ENCODE assay signal across 25 mouse cellular contexts in genomic region chr15:59207976-59208375, GRCm38 (mm10).
DNase-seq lines count a peak whose midpoint lies in the region; ATAC-seq and TF ChIP-seq lines count a peak whose summit lies in the region.
"Had no signal": no experiment of that assay in that cellular context is flagged by ENCODE, and none has a peak within 500 bp of the region (broad histone marks: within the 10 kb centered on the region; RNA-seq: fewer than 3 reads in every experiment).

No protein-coding gene starts in this region.

- WGBS in liver, postnatal 0 days (ENCODE audit: insufficient replicate concordance), result 51% methylated on average over 4 of the region's 4 CpGs
- 51% methylated on average over 4 of the region's 4 CpGs for WGBS in liver, embryonic 11.5 days
- WGBS in liver, embryonic 13.5 days (ENCODE audit: insufficient replicate concordance), result 31% methylated on average over 4 of the region's 4 CpGs

- TF ChIP-seq CTCF in liver, postnatal 0 days (IDR thresholded peaks at IDR 0.05; ENCODE audit: low read depth), result no peak

- H3K36me3 ChIP-seq in liver, postnatal 0 days (replicated peaks; ENCODE audit: insufficient read depth, low read length), result no peaks in the 10 kb centered on the region
- no peaks in the 10 kb centered on the region for H3K36me3 ChIP-seq in liver, embryonic 11.5 days (ENCODE audit: control insufficient read depth, insufficient read depth, low read length)
- no peaks in the 10 kb centered on the region for H3K36me3 ChIP-seq in liver, embryonic 13.5 days
- H3K36me3 ChIP-seq: embryonic facial prominence, embryonic 13.5 days; embryonic facial prominence, embryonic 15.5 days; forebrain, embryonic 10.5 days; forebrain, embryonic 12.5 days had no signal

- ATAC-seq in liver, postnatal 0 days, result no peak
- peak; percentile 74 for ATAC-seq in liver, embryonic 11.5 days (replicated peaks; ENCODE audit: low FRiP score)
- ATAC-seq in liver, embryonic 13.5 days (ENCODE audit: low read depth), result peak; percentile 71
- ATAC-seq in megakaryocyte progenitor cell, adult 5-6 weeks (replicated peaks; ENCODE audit: poor library complexity), result 0 out of 2 replicates have a peak, but pooled peaks have one; percentile 31
- ATAC-seq: forebrain, embryonic 14.5 days; forebrain, embryonic 16.5 days had no signal

- no peaks in the 10 kb centered on the region for H3K4me1 ChIP-seq in liver, postnatal 0 days (ENCODE audit: insufficient read depth)
- no peaks in the 10 kb centered on the region for H3K4me1 ChIP-seq in liver, embryonic 11.5 days (replicated peaks; ENCODE audit: control insufficient read depth, insufficient read depth, low read length)
- no peaks in the 10 kb centered on the region for H3K4me1 ChIP-seq in liver, embryonic 13.5 days (replicated peaks)
- H3K4me1 ChIP-seq: forebrain, embryonic 12.5 days had no signal

- H3K4me3 ChIP-seq in liver, postnatal 0 days (ENCODE audit: low read depth, low read length), result no peak overlapping the region
- H3K4me3 ChIP-seq in liver, embryonic 11.5 days (ENCODE audit: low read depth, low read length), result no peak overlapping the region
- H3K4me3 ChIP-seq in liver, embryonic 13.5 days (replicated peaks), result no peak overlapping the region
- H3K4me3 ChIP-seq: embryonic facial prominence, embryonic 13.5 days; embryonic facial prominence, embryonic 15.5 days; erythroblast, embryonic 14.5 days; forebrain, embryonic 10.5 days; forebrain, embryonic 12.5 days had no signal

- no peak for TF ChIP-seq EP300 in liver, postnatal 0 days (IDR thresholded peaks at IDR 0.05; ENCODE audit: low read depth)

- H3K4me2 ChIP-seq in liver, postnatal 0 days (ENCODE audit: low read depth, low read length), result no peak overlapping the region
- no peak overlapping the region for H3K4me2 ChIP-seq in liver, embryonic 11.5 days
- H3K4me2 ChIP-seq in liver, embryonic 13.5 days, result no peak overlapping the region
- H3K4me2 ChIP-seq: embryonic facial prominence, embryonic 13.5 days; embryonic facial prominence, embryonic 15.5 days; forebrain, embryonic 12.5 days had no signal

- no peaks in the 10 kb centered on the region for H3K27me3 ChIP-seq in liver, postnatal 0 days (ENCODE audit: insufficient read depth, low read length)
- no peaks in the 10 kb centered on the region; the same call in 1 of the 2 replicates for H3K27me3 ChIP-seq in liver, embryonic 11.5 days (replicated peaks; ENCODE audit: control insufficient read depth, insufficient read depth, low read length)
- no peaks in the 10 kb centered on the region for H3K27me3 ChIP-seq in liver, embryonic 13.5 days
- H3K27me3 ChIP-seq: embryonic facial prominence, embryonic 13.5 days; embryonic facial prominence, embryonic 15.5 days; forebrain, embryonic 12.5 days had no signal

- H3K9ac ChIP-seq in liver, postnatal 0 days (replicated peaks), result no peak overlapping the region
- no peak overlapping the region for H3K9ac ChIP-seq in liver, embryonic 11.5 days (ENCODE audit: low read depth, low read length)
- no peak overlapping the region for H3K9ac ChIP-seq in liver, embryonic 13.5 days
- H3K9ac ChIP-seq: embryonic facial prominence, embryonic 13.5 days; embryonic facial prominence, embryonic 15.5 days; forebrain, embryonic 12.5 days had no signal

- no peak overlapping the region for H3K27ac ChIP-seq in liver, postnatal 0 days (ENCODE audit: low read depth)
- no peak overlapping the region for H3K27ac ChIP-seq in liver, embryonic 11.5 days (ENCODE audit: low read depth, low read length)
- no peak overlapping the region for H3K27ac ChIP-seq in liver, embryonic 13.5 days
- H3K27ac ChIP-seq: embryonic facial prominence, embryonic 13.5 days; embryonic facial prominence, embryonic 15.5 days; forebrain, embryonic 10.5 days; forebrain, embryonic 12.5 days had no signal

- no peaks in the 10 kb centered on the region for H3K9me3 ChIP-seq in liver, postnatal 0 days (ENCODE audit: low read length)
- H3K9me3 ChIP-seq in liver, embryonic 11.5 days (ENCODE audit: control insufficient read depth, low read length), result no peaks in the 10 kb centered on the region
- no peaks in the 10 kb centered on the region for H3K9me3 ChIP-seq in liver, embryonic 13.5 days (replicated peaks)
- H3K9me3 ChIP-seq: embryonic facial prominence, embryonic 13.5 days; embryonic facial prominence, embryonic 15.5 days; forebrain, embryonic 10.5 days; forebrain, embryonic 12.5 days had no signal

- peak; percentile 48 for DNase-seq in liver
- DNase-seq in liver, postnatal 0 days, result no peak
- DNase-seq in liver, embryonic 11.5 days (ENCODE audit: low spot score), result no peak
- DNase-seq in liver, embryonic 13.5 days, result no peak
- no peak for DNase-seq in kidney, adult 8-10 months
- no peak for DNase-seq in Muller cell, postnatal 12 days (ENCODE audit: inconsistent ontology term)
- no peak for DNase-seq in layer of hippocampus, adult 8-10 months (ENCODE audit: low spot score in 2 of 2)
- DNase-seq: adrenal gland, adult 2 months; adrenal gland, postnatal 10 days; adrenal gland, postnatal 25 days; cerebellum, adult 11 months; cerebellum, adult 18-20 months; cerebellum, adult 8-10 months; cerebellum, adult 9-11 months; cerebellum, postnatal 14 days; cerebellum, postnatal 36 days; embryo, embryonic 11 days had no signal
